Mouse (Mus musculus) left cerebral cortex, postnatal 4 days (tissue): ENCODE measurements around the gene Sema4a. TPM values are rescaled to one million over a fixed set of nuclear protein-coding genes. Genes with fewer than 3 reads are reported as not detected.

Experiments
- DNase-seq: peaks from one replicate; pipeline ENCODE4 v3.0.0-alpha.2; 2022
- intact Hi-C: fragments of 180-260 bp; cut with DNase I; formaldehyde crosslinking; loops from one replicate; pipeline ENCODE4 v1.15.1; 2025
- total RNA-seq, 2 experiments: library from RNA; stranded (reverse); gene quantifications; 2 replicates each; pipeline ENCODE4 v1.2.3; 2021

Gene Sema4a
- total RNA-seq, 2 experiments from 2014 or later, result 58.1 to 58.4 TPM

DNA sequence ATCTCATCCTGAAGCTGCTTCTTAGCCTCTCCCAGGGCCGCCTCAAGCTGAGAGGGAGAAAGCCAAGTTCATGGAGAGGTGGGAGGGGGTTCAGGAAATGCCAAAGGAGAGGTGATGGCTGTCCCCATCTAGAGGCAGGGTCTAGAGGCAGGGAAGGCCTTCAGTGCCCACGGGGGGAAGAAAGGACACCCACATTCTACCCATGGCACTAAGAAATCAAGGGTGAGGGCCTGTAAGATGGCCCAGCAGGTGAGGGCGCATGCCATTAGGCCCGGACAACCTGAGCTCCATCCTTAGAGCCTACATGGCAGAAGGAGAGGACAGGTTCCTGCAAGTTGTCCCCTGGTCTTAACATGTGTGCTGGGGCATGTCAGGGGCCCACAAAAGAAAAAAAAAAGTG, 25.9 kb upstream of the Sema4a start:
- intact Hi-C loops, result no loop called here
- no peak for DNase-seq

DNA sequence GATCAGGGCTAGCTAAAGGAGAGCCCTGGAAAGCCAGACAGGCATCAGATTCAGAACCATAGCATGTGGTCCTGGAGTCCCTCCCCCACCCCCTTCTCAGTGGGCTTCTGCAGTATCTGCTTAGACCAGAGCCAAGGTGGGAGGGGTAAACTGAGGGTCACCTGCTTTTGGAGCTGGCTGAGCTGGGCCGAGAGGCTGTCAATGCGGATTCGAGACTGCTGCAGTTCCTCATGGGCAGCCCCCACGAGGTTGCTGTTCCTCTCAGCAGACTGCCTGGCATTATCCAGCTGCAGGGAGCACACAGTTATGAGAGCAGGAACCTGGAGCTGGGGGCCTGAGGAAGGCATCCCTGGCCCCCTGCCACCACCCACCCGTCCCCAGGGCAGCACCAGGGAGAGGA, 25.1 kb upstream of the Sema4a start:
- intact Hi-C loops, result no loop called here
- DNase-seq, result no peak

DNA sequence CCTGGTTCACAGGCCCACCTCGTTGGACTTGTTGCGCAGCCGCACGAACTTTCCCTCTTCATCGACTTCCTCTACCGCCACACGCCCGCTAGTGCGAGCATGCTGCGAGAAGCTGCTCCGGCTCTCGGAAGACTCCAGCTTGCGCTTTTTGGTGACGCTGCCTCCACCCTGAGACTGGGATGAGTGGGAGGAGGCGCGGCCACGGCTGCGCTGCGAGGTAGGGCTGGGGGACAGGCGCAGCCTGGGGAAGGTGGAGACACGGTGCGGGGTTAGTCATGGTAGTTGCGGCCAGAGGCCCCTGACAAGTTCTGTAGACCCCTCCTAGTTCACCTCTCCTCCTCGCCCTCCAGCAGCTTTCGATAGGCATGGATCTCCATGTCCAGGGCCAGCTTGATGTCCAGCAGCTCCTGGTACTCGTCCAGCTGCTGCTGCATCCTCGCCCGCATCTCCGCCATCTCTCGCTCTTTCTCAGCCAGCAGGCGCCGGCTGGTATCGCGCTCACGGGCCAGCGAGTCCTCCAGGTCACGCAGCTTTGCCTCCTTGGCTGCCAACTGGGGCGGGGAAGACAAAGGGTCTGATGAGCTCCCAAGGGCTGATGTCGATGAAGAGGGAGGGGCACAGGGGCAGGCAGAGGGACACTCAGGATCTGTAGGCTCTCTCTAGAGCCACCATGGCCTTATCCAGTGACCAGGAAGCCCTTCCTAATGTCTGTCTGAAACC, 23.8 kb upstream of the Sema4a start:
- intact Hi-C loops, result no loop called here

DNA sequence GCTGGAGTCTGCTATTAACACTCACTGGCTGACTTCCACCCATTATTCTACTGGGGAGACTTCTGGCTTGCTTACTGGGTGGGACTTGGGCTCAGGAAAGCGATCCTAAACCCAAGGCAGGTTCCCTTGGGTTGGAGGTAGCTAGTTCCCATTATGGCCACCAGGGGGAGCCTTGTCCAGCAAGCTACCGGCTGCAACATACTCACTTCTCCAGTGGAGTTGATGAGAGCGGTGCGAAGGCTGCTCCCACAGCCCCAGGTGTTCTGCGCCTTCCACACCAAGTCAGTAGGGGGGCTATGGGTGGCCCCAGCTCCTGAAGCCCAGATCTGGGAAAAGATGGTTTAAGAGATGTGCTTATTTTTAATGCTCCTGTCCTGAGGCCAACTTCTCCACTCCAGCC, 22.6 kb upstream of the Sema4a start:
- DNase-seq, result peak; percentile 81
- intact Hi-C loops, result loop anchor here (2.0 kb wide), 1 partner anchor 39 kb away; no protein-coding TSS in a partner anchor

More for the DNA sequence above, 23.8 kb upstream of the Sema4a start:
- peak; percentile 78 for DNase-seq

DNA sequence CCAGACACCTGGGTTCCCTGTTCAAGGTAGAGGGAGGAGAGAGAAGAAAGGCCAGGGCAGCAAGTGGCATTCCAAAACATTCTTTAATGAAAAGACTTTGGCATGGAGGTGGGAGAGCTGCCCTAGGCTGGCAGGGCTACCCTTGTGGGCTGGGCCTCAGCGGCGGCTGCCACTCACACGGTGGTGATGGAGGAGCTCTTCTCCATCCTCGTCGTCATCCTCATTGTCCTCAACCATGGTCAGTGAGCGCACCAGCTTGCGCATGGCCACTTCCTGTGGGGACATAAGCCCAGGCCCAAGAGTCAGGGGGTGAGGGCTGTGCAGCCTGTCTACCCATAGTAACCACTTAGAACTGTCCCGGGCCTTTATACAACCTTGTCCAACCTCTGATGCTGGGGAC, 22.2 kb upstream of the Sema4a start:
- intact Hi-C loops, result loop anchor here (2.0 kb wide), 1 partner anchor 40 kb away; no protein-coding TSS in a partner anchor
- DNase-seq, result no peak

DNA sequence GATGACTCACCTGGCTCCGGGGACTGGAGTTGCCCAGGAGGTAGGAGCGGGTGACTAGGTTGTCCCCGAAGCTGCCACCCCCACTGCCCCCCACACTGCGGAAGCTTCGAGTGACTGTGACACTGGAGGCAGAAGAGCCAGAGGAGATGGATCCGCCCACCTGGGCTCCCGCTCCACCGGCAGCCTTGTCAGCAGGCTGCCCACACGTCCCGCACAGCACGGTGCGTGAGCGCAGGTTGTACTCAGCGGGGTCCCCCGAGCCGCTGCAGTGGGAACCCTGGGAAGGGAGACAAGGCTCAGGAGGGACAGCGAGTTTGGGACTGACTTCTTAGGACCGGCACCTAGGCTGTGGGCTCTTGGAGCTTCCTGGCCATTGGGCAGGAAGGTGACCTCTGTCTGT, 21.4 kb upstream of the Sema4a start:
- intact Hi-C loops, result loop anchor here (2.0 kb wide), 1 partner anchor 40 kb away; no protein-coding TSS in a partner anchor
- no peak for DNase-seq

DNA sequence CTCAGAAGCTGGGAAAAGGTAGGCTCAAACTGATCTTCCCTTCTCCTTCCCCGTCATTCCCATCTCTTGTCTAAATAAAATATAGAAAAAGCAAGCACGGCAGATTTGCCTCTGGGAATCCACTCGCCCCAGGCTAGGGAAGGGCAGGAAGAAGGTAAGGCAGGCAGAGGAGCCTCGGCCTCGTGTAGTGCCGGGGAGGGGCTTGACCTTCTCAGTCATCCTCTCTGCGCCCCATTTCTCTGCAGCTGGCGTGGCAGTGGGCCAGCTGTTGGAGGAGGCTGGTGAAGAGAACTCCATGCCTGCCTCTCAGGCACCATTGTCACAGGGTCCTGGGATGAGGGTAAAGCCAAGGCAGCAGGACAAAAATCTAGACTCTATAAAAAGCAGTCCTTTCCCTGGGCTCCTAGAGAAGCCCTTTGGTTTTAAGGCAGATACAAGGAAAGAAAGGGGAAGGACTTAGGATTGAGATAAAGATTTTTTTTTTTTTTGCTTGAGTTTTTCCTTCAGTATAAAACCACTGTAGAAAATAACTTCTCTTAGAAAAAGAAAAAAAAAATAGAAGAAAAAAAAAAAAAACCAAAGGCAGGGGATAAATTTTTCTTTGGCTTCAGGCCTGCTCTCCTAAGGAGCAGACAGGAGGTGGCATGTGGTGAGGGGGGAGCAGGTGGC, 20.5 kb upstream of the Sema4a start:
- peak; percentile 30 for DNase-seq
- intact Hi-C loops, result loop anchor here (2.0 kb wide), 1 partner anchor 41 kb away; no protein-coding TSS in a partner anchor

DNA sequence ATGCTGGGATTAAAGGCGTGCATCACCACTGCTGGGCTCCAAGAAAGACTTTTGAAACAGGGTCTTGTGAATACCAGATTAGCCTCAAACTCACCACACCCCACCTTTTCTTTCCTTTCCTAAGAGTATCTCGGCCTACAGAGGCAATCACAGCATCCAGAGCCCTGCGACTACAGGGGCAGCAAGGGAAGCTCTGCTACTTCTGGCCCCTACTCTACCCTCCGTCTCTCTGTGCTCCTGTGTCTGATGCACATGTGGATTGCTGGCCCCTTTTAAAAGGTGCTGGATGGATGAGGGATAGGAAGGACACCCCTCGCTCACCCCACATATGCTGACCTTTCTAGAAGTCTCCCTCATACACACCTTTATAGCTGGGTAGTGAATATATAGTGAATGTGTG, 19.7 kb upstream of the Sema4a start:
- DNase-seq, result no peak
- intact Hi-C loops, result no loop called here

DNA sequence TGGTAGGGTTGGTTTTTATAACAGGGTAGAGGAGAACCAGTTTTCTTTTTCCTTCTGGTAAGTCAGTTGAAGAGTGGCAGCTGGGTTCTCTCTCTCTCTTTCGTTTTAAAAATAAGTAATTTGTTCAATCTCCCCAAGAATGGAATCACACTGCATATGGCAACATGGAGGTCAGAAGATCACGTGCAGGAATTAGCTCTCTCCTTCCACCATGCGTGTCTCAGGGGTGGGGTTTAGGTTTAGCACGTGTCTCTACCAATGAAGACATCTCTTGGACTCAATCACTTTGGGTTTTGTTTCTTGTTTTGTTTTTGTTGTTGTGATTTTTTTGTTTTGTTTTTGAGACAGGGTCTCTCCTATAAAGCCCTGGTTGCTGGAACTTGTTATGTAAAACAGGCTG, 18.8 kb upstream of the Sema4a start:
- DNase-seq, result no peak
- intact Hi-C loops, result no loop called here

DNA sequence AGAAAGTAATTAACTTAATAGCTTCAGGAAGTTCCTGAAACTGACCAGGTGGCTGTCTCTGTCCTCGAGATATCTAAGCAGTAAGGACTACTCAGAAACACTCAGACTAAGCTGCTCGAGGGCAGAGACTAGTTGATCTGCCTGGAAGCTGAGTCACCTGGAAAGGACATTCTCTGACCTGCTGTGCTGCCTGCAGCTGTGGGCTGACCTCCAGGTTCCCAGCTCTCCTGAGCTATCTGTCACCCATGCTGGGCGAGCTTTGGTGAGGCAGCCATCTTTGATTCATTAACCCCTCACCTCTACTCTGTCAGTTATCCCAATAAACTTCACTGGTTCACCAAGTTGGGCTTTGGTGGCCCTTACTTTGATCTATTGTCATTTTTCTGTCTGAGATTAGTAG, 18.2 kb upstream of the Sema4a start:
- intact Hi-C loops, result no loop called here
- no peak for DNase-seq

DNA sequence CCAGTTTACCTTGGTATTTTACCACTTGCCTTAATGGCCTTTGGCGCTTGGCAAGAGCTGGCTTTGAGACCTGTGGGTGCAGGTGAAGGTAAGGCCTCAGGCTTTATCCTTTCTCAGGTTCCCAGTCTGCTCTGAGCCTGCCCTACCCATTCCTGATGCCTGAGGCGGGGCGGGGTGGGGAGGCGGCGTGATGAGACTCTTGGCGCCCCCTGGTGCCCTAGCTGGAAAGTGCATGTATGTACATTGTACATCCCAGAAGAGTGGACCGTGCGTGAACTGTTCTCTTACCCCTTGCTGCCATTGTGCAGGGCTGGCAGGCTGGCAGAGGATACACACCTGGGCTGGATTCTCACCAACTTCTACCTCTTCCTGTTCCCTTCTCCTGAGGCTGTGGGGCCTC, 16.8 kb upstream of the Sema4a start:
- intact Hi-C loops, result no loop called here
- DNase-seq, result peak; percentile 86

DNA sequence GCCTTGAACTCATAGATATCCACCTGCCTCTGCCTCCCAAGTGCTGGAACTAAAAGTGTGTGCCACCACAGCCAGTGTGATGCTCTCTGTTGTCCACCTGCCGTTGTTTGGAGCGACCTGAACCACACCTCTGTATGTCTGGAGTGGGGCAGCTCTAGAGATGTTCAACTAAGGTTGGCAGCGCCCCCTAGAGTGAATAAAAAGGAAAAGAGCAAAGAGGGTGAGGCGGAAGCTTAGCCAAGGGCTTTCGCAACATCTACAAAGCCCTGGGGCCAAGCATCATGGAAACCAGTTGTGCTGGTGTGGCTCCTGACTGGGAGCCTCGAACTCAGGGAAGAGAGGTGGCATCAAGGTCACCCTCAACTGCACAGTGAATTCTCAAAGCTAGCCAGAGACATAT, 15.4 kb upstream of the Sema4a start:
- intact Hi-C loops, result no loop called here
- no peak for DNase-seq

DNA sequence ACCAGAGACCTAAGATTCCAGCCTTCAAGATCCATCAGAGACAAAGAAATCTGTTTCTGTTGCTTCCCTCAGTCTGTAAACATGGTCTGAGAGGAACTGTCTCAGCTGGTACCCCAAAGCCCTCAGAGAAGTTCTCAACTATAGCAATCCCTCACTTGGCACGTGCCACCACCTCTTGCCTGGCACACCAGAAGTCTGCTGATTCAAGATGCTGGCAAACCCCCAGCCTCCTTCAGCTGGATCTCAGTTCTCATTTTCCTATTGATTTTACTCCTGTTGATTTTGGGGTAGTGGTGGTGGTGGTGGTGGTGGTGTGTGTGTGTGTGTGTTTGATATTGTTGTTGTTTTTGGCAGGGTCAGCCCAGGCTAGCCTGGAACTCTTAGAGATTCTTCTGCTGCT, 12.6 kb upstream of the Sema4a start:
- DNase-seq, result no peak
- intact Hi-C loops, result no loop called here

DNA sequence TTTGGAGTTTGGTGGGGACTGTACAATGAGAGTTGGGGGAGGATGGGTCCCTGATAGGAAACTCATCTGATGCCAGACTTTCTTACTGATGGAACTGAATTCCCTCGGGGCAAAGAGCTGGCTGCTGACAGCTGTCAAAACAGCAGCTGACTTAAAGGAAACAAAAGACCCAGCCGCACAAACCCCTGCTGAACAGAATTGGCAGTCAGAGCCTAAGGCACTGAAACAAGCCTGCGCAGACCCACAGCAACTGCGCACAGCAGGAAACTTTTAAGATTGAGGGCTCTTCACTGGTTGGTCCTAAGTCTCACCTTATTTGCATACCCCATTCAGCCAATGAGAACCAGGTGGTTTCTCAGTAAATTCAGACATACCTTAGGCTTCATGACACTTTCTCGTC, 12.0 kb upstream of the Sema4a start:
- intact Hi-C loops, result no loop called here
- DNase-seq, result no peak

DNA sequence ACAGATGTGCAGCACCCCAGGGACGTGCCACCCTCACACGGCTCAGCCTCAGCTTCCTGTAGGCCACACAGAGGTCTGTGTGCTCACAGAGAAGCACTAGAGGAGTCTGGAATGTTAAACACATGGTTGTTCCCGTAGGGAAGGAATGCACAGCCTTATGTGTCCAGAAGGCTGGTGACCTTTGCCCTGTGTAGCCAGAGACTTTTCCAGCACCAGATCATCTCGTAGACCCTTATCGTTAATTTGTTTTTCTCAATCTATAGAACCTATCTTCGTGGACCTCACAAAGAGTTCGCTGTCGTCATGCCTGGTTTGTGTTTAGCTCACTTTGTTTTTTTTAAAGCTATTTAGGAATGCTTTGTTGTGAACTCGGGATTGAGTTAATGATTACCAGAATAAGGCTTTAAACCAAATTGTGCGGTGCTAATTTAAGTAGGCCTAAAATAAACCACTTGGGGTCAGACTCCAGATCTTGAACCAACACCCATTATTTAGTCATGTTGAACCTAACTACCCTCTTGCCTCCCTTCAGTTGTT, 10.0 kb upstream of the Sema4a start:
- DNase-seq, result no peak
- intact Hi-C loops, result no loop called here

DNA sequence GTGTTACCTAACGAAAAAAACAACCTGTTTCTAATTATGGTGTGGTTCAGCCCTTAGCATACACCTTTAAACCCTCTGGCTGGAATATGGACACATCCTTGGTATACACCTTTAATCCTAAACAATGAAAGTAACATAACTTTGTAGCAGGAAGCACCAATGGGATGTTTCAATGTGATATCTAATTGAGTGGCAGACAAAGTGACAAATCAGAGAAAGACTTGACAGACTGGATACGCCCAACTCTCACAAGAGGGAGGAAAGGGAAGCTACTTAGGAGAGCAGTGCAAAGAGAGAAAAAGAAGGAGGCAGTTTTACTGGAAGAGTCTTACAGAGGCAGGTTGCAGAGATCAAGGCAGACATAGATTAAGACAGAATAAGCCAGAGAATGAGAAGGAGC, 8.5 kb upstream of the Sema4a start:
- no peak for DNase-seq
- intact Hi-C loops, result loop anchor here (5.0 kb wide), 1 partner anchor 62 kb away; no protein-coding TSS in a partner anchor

DNA sequence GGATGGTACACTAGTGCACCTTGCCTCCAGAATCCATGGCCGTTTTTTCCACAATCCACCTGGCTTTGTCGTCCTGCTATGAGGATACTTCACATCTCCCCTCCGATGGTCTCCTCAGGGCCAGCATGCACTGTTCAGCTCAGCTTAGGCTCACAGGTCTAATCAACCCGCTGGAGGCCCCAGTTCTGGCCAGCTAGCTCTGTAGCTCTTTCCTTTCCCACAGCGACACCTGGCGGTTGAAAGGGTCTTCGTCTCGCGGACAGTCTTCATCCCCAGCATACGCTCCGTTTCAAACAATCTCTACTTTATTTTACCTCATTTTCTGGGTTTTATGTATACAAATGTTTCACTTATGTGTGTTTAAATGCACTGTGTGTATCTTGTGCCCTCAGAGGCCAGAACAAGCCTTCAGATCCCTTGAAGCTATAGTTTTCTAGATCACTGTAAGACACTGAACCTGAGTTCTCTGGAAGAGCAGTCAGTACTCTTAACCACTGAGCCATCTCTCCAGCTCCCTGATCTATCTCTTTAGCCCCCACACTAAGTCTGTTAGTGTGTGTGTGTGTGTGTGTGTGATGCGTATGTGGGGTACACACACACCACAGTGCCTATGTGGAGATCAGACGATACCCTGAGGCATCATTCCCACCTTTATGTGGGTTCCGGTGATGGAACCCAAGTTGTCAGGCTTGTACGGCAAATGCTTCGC, 6.3 kb upstream of the Sema4a start:
- intact Hi-C loops, result loop anchor here (5.0 kb wide), 1 partner anchor 60 kb away; no protein-coding TSS in a partner anchor
- DNase-seq, result peak; percentile 94

DNA sequence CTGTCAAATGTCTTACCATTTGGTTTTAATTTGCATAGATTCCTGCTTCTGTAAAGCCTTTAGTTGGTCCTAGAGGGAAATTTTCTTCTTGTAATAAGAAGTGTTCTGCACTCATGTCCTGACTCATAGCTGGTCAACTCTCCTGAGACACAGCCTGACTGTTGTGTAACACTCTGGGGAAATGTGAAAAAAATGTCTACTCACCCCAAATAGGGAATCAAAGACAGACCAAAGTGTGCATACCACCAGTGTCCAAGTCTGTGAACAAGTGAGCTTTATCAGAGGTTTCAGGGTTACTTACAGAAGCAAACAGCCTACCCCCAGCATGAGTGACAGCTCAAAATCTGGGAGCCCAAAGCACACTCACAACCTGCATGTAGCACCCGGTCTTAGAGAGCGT, 4.1 kb upstream of the Sema4a start:
- no peak for DNase-seq
- intact Hi-C loops, result loop anchor here (5.0 kb wide), 1 partner anchor 58 kb away; no protein-coding TSS in a partner anchor

DNA sequence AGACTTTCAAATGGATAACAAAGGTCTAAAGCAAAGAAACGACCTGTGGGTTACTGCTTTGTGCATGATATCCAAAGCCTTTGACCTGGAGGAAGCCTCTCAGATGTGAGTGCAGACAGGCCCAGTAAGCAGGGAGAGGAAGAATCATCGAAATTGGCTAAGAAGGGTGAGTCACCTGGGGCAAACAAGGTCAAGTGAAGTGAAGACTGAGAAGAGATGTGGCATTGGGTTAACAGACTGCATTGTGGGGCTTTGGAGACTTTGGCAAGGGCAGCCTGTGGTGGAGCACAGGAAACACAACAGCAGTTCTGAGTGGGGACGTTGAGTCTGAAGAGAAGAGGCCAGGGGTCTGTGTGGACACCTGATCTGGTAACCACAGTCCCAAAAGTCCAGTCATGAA, 3.4 kb upstream of the Sema4a start:
- no peak for DNase-seq
- intact Hi-C loops, result no loop called here

DNA sequence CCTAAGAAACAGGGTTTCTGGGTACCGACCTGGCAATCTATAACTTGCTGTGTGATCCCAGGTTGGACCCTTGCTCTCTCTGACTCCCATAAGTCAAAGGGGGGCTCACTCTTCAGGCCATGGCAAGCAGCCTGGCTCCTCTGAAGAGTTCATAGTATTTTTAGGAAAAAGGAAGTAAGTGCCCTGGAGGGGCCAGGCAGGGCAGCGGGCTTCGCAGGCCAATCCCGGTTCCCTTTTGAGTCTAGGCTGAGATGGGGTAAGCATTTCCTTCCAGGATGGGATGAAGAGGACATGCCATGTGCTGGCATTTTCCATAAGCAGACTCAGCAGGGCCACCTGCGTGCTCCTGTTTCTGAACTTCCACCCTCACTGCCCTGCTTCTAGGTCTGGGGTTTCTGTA, 953 bp downstream of the Sema4a start:
- intact Hi-C loops, result no loop called here
- DNase-seq, result no peak

DNA sequence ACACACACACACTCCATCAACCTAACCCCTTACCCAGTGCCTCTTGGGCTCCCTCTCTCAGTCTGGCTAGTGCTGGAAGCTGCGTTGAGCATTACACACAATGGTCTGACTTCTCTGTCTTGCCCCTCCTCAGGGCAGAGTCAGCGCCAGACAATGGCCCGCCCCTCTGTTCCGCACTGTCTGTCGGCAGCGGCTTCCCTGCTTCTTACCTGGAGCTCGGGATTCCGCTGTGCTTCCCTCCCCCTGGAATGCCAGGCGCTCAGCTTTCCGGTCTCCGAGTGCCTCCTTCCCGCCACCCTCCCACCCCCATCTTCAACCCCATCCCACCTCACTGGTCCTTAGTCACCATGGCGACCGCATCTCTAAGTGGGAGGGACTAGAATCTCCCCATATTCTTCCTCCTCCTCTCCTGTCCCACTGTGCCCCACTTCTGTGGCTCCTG, 2.2 kb downstream of the Sema4a start:
- DNase-seq, result no peak
- intact Hi-C loops, result no loop called here
